Mouse (Mus musculus): ENCODE measurements at regions not wholly inside any gene's neighbourhood (a gene's known extent, or its start where the extent isn't known, plus 50 kb on each side); places are given as distances from the start of the nearest gene placed in this dataset.

GRCm38 (mm10) chr2:46609217-46609616, 1492.0 kb upstream of the Zeb2 start:
- WGBS, result 83% methylated on average over 2 of the region's 2 CpGs
- Histone ChIP-seq H3K36me3 (ENCODE audit: control insufficient read depth, insufficient read depth, low read length) (no peaks in the 10 kb centered on the region), H3K4me1 (ENCODE audit: control insufficient read depth, insufficient read depth, low read length) (no peaks in the 10 kb centered on the region), H3K9me3 (ENCODE audit: control insufficient read depth, low read length) (no peaks in the 10 kb centered on the region), H3K4me3 (ENCODE audit: low read length) (no peak overlapping the region), H3K27me3 (ENCODE audit: control insufficient read depth, insufficient read depth, low read length) (no peaks in the 10 kb centered on the region), H3K27ac (ENCODE audit: low read depth, low read length) (no peak overlapping the region), H3K4me2 (replicated peaks; ENCODE audit: low read depth, low read length) (no peak overlapping the region), H3K9ac (ENCODE audit: low read depth, low read length) (no peak overlapping the region)
- no peak for ATAC-seq (ENCODE audit: low FRiP score, low TSS enrichment)

GRCm38 (mm10) chr2:46581773-46582172, 1464.6 kb upstream of the Zeb2 start:
- Histone ChIP-seq H3K36me3 (ENCODE audit: control insufficient read depth, insufficient read depth, low read length) (no peaks in the 10 kb centered on the region), H3K4me1 (ENCODE audit: control insufficient read depth, insufficient read depth, low read length) (no peaks in the 10 kb centered on the region), H3K9ac (ENCODE audit: low read depth, low read length) (no peak overlapping the region), H3K4me2 (replicated peaks; ENCODE audit: low read depth, low read length) (no peak overlapping the region), H3K27me3 (ENCODE audit: control insufficient read depth, insufficient read depth, low read length) (no peaks in the 10 kb centered on the region), H3K9me3 (ENCODE audit: control insufficient read depth, low read length) (no peaks in the 10 kb centered on the region), H3K27ac (ENCODE audit: low read depth, low read length) (no peak overlapping the region), H3K4me3 (ENCODE audit: low read length) (no peak overlapping the region)
- WGBS, result 44% methylated on average over 2 of the region's 2 CpGs
- no peak; the same call in 1 of the 2 replicates for ATAC-seq (ENCODE audit: low FRiP score, low TSS enrichment)

DNA sequence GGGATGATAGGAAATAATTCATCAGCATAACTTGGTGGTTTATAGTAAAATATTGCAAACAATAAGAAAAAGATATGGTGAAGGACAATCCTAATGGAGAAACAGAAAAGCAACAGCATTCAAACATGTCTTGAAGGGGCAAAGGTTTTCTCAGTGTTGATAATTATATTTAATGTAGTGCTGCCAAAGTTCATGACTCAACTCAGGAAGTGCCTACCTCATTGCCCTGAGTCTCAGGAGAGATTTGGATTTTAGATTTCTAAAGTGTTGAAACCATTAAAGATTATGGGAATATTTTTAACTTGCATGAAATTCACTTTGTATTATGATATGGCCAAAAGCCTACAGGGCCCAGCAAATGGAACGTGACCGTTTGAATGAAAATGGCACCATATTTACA, 1453.2 kb upstream of the Zeb2 start:
- no peak overlapping the region for H3K4me2 ChIP-seq (replicated peaks; ENCODE audit: low read depth, low read length)

DNA sequence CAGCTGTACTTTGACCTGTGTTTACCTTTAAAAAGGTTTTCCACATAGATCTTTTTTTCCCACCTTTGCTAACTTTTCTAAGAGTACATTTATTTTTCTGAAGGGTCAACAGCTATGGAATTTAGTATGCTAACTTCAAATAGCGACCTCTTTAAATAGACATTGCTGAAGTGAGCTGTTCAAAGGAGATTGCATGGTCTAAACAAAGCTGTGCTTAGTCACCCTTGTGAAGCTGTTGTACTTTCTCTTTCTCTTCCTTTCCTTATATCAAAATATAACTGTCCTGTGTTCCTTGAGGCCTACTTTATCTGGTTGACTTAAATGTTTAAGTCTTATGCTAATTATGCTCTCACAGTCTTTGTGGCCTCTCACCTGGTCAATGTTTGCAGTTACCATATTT, 1416.2 kb upstream of the Zeb2 start:
- Histone ChIP-seq H3K27me3 (ENCODE audit: control insufficient read depth, insufficient read depth, low read length) (no peaks in the 10 kb centered on the region), H3K27ac (ENCODE audit: low read depth, low read length) (no peak overlapping the region), H3K4me1 (ENCODE audit: control insufficient read depth, insufficient read depth, low read length) (no peaks in the 10 kb centered on the region), H3K36me3 (ENCODE audit: control insufficient read depth, insufficient read depth, low read length) (no peaks in the 10 kb centered on the region), H3K4me2 (replicated peaks; ENCODE audit: low read depth, low read length) (no peak overlapping the region), H3K9me3 (ENCODE audit: control insufficient read depth, low read length) (no peaks in the 10 kb centered on the region), H3K4me3 (ENCODE audit: low read length) (no peak overlapping the region), H3K9ac (ENCODE audit: low read depth, low read length) (no peak overlapping the region)
- no peak for ATAC-seq (ENCODE audit: low FRiP score, low TSS enrichment)
- WGBS, result 50% methylated on average over 1 of the region's 1 CpGs

More for the DNA sequence above, 1453.2 kb upstream of the Zeb2 start:
- no peak for ATAC-seq (ENCODE audit: low FRiP score, low TSS enrichment)
- Histone ChIP-seq H3K9me3 (ENCODE audit: control insufficient read depth, low read length) (no peaks in the 10 kb centered on the region), H3K4me1 (ENCODE audit: control insufficient read depth, insufficient read depth, low read length) (no peaks in the 10 kb centered on the region), H3K36me3 (ENCODE audit: control insufficient read depth, insufficient read depth, low read length) (no peaks in the 10 kb centered on the region), H3K9ac (ENCODE audit: low read depth, low read length) (no peak overlapping the region), H3K27ac (ENCODE audit: low read depth, low read length) (no peak overlapping the region), H3K4me3 (ENCODE audit: low read length) (no peak overlapping the region), H3K27me3 (ENCODE audit: control insufficient read depth, insufficient read depth, low read length) (no peaks in the 10 kb centered on the region)
- WGBS, result 96% methylated on average over 2 of the region's 2 CpGs

DNA sequence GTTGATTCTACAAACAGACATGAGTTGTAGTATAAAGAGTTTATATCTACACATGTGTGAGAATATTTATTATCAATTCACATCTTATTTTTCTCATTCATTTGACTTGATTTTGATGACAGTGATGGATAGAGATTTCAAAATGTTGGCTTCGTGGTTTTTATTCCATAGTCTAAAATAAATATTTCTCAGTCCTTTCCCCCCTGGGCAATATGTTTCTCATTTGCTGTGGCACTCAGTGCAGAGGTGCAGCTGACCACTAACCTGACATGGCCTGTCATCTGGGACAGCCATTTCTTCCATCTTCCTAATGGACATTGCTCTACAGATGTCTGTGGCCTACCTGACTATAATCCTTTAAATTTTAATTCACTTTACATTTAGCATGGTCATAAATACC, 1413.5 kb upstream of the Zeb2 start:
- no peaks in the 10 kb centered on the region for H3K27me3 ChIP-seq (ENCODE audit: control insufficient read depth, insufficient read depth, low read length)
- H3K4me1 ChIP-seq (ENCODE audit: control insufficient read depth, insufficient read depth, low read length), result no peaks in the 10 kb centered on the region
- H3K4me3 ChIP-seq (ENCODE audit: low read length), result no peak overlapping the region
- H3K9ac ChIP-seq (ENCODE audit: low read depth, low read length), result no peak overlapping the region
- no peak overlapping the region for H3K4me2 ChIP-seq (replicated peaks; ENCODE audit: low read depth, low read length)
- no peaks in the 10 kb centered on the region for H3K9me3 ChIP-seq (ENCODE audit: control insufficient read depth, low read length)
- no peaks in the 10 kb centered on the region for H3K36me3 ChIP-seq (ENCODE audit: control insufficient read depth, insufficient read depth, low read length)
- no peak for ATAC-seq (ENCODE audit: low FRiP score, low TSS enrichment)
- no peak overlapping the region for H3K27ac ChIP-seq (ENCODE audit: low read depth, low read length)
- WGBS, result 81% methylated on average over 1 of the region's 1 CpGs

DNA sequence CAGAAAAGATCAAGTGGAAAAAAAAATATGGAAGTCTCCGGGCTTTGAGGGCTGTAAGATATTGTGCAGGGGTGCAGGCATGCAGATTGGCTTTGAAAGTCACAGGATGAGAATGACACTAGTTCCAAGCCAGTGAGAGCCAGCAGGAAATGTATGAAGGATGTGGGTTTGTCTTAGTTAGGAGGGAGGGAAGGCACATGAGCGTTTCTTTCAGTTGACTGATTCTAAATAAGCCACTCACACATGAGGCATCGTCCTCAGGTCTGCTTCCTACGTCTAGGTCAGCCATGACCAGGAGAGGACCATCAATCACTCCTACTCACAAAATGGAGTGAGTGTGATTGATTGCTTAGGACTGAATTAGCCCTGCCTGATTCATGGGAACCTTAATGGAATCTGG, 1408.0 kb upstream of the Zeb2 start:
- no peak overlapping the region for H3K27ac ChIP-seq (ENCODE audit: low read depth, low read length)
- peaks cover 7% of the 10 kb centered on the region; the same call in 1 of the 2 replicates for H3K4me1 ChIP-seq (ENCODE audit: control insufficient read depth, insufficient read depth, low read length)
- H3K4me3 ChIP-seq (ENCODE audit: low read length), result no peak overlapping the region
- 17% methylated on average over 4 of the region's 4 CpGs for WGBS
- H3K27me3 ChIP-seq (ENCODE audit: control insufficient read depth, insufficient read depth, low read length), result no peaks in the 10 kb centered on the region
- no peaks in the 10 kb centered on the region for H3K36me3 ChIP-seq (ENCODE audit: control insufficient read depth, insufficient read depth, low read length)
- H3K9ac ChIP-seq (ENCODE audit: low read depth, low read length), result no peak overlapping the region
- no peaks in the 10 kb centered on the region for H3K9me3 ChIP-seq (ENCODE audit: control insufficient read depth, low read length)
- ATAC-seq (ENCODE audit: low FRiP score, low TSS enrichment), result peak; percentile 82; the same call in 1 of the 2 replicates
- no peak overlapping the region for H3K4me2 ChIP-seq (replicated peaks; ENCODE audit: low read depth, low read length)

DNA sequence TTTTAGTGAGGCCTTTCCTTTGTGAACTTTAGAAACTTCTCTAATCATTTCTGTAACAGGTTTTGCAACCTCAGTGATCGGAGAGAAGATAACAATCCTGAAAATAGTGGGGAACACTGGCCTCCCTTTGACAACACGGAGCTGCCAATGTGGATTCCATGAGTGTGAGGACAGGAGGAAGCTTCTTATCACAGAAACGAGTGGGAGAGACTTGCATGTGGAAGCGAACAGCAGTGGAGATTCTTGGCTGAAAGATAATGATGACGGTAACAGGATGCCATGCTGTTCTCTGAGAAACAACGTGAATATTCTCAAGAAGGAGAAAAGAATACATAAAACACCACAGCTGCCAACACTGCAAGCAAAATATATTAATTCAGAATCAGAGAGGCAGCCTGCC, 1407.4 kb upstream of the Zeb2 start:
- no peak for ATAC-seq (ENCODE audit: low FRiP score, low TSS enrichment)
- peaks cover 7% of the 10 kb centered on the region; the same call in 1 of the 2 replicates for H3K4me1 ChIP-seq (ENCODE audit: control insufficient read depth, insufficient read depth, low read length)
- H3K4me3 ChIP-seq (ENCODE audit: low read length), result no peak overlapping the region
- H3K36me3 ChIP-seq (ENCODE audit: control insufficient read depth, insufficient read depth, low read length), result no peaks in the 10 kb centered on the region
- H3K9ac ChIP-seq (ENCODE audit: low read depth, low read length), result no peak overlapping the region
- no peaks in the 10 kb centered on the region for H3K27me3 ChIP-seq (ENCODE audit: control insufficient read depth, insufficient read depth, low read length)
- WGBS, result 42% methylated on average over 6 of the region's 6 CpGs
- H3K9me3 ChIP-seq (ENCODE audit: control insufficient read depth, low read length), result no peaks in the 10 kb centered on the region
- H3K4me2 ChIP-seq (replicated peaks; ENCODE audit: low read depth, low read length), result no peak overlapping the region
- no peak overlapping the region for H3K27ac ChIP-seq (ENCODE audit: low read depth, low read length)

- Histone ChIP-seq H3K9ac (ENCODE audit: low read depth, low read length) (no peak overlapping the region), H3K27ac (ENCODE audit: low read depth, low read length) (no peak overlapping the region), H3K4me3 (ENCODE audit: low read length) (no peak overlapping the region), H3K4me2 (replicated peaks; ENCODE audit: low read depth, low read length) (no peak overlapping the region), H3K4me1 (ENCODE audit: control insufficient read depth, insufficient read depth, low read length) (peaks cover 7% of the 10 kb centered on the region; the same call in 1 of the 2 replicates), H3K36me3 (ENCODE audit: control insufficient read depth, insufficient read depth, low read length) (no peaks in the 10 kb centered on the region), H3K9me3 (ENCODE audit: control insufficient read depth, low read length) (no peaks in the 10 kb centered on the region), H3K27me3 (ENCODE audit: control insufficient read depth, insufficient read depth, low read length) (no peaks in the 10 kb centered on the region)
- WGBS, result 49% methylated on average over 5 of the region's 5 CpGs
- no peak for ATAC-seq (ENCODE audit: low FRiP score, low TSS enrichment)
Measured at GRCm38 (mm10) chr2:46521147-46521965, 1404.2 kb upstream of the Zeb2 start.

DNA sequence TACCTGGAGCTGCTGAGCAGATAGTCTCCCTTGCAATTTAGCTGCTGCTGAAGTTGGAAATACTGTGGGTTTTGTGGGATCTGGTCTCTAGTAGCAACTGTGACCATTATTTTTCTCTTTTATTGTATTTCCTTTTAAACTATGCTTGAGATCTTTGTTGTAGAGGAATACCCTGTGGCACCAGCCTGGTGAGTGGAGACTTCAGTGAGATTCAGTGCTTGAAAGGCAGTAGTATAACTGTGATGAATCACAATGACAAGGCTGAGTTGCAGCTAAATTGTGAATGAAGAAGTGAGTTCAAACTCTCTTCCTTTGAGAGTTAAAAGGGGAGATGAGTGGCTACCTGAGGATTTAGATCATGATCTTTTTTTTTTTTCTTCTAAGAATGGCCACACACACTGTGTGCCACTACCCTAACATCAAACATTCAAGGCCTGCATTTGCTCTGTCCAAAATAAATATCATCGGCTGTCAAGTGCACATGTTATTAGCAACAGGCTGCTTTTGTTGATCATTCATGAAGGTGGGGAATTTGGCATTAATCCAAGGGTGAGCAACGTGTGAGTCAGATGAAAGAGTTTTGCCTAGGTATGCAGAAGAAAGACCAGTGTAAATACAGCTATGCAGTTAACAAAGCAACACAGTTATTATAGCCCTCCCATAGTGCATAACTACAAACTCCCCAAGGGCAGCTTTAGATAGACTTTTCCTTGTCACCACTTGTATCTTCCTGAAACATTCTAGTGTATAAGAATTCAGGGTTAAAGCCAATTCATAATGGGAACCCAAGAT, 1395.2 kb upstream of the Zeb2 start:
- no peak overlapping the region for H3K27ac ChIP-seq (ENCODE audit: low read depth, low read length)
- no peak overlapping the region for H3K4me3 ChIP-seq (ENCODE audit: low read length)
- no peaks in the 10 kb centered on the region for H3K4me1 ChIP-seq (ENCODE audit: control insufficient read depth, insufficient read depth, low read length)
- ATAC-seq (ENCODE audit: low FRiP score, low TSS enrichment), result no peak
- H3K9ac ChIP-seq (ENCODE audit: low read depth, low read length), result no peak overlapping the region
- no peaks in the 10 kb centered on the region for H3K9me3 ChIP-seq (ENCODE audit: control insufficient read depth, low read length)
- WGBS, result 58% methylated on average over 2 of the region's 2 CpGs
- no peaks in the 10 kb centered on the region for H3K27me3 ChIP-seq (ENCODE audit: control insufficient read depth, insufficient read depth, low read length)
- H3K36me3 ChIP-seq (ENCODE audit: control insufficient read depth, insufficient read depth, low read length), result no peaks in the 10 kb centered on the region
- no peak overlapping the region for H3K4me2 ChIP-seq (replicated peaks; ENCODE audit: low read depth, low read length)
